Mouse (Mus musculus) spleen, adult 2 months (tissue): ENCODE data around the gene Smg1. TPM values are rescaled to one million over a fixed set of nuclear protein-coding genes. Genes with fewer than 3 reads are reported as not detected.

Experiments
- DNase-seq, 2 experiments: peaks; one replicate each; pipeline versions ENCODE4 v3.0.0 to v3.0.0-alpha.2; 2012 to 2021; ENCODE audit warnings: low spot score in 2 of 2, low read depth in 1 of 2
- H3K27ac ChIP-seq: fragments of 200-500 bp; 2 replicates; pipeline ENCODE4 v1.5.1; 2012; ENCODE audit warnings: low read length, inconsistent platforms; ENCODE audit not compliant: insufficient read depth
- H3K27me3 ChIP-seq: fragments of 200-500 bp; 2 replicates; pipeline ENCODE4 v1.6.1; 2012; ENCODE audit warnings: mild to moderate bottlenecking, moderate library complexity, low read length, inconsistent platforms; ENCODE audit not compliant: control insufficient read depth, insufficient read depth
- H3K36me3 ChIP-seq: fragments of 200-500 bp; 2 replicates; pipeline ENCODE4 v1.6.1; 2012; ENCODE audit warnings: mild to moderate bottlenecking, low read length, inconsistent platforms; ENCODE audit not compliant: control insufficient read depth, insufficient read depth
- H3K4me1 ChIP-seq: fragments of 200-500 bp; 2 replicates; pipeline ENCODE4 v1.6.1; 2011; ENCODE audit warnings: inconsistent platforms; ENCODE audit not compliant: control insufficient read depth, insufficient read depth, insufficient read length
- H3K4me3 ChIP-seq: fragments of 200-500 bp; 2 replicates; pipeline ENCODE4 v1.5.1; 2011; ENCODE audit warnings: mild to moderate bottlenecking, inconsistent platforms; ENCODE audit not compliant: insufficient read depth, insufficient read length; ENCODE audit errors: extremely low read depth
- CTCF ChIP-seq: fragments of 200-500 bp; IDR thresholded peaks from 2 replicates; pipeline ENCODE4 v1.5.1; 2011; ENCODE audit warnings: mild to moderate bottlenecking, inconsistent platforms; ENCODE audit not compliant: insufficient read depth, insufficient read length, insufficient replicate concordance; ENCODE audit errors: extremely low read depth
- POLR2A ChIP-seq: fragments of 200-500 bp; IDR thresholded peaks from 2 replicates; pipeline ENCODE4 v1.6.1; 2011; ENCODE audit warnings: low read depth, low read length, inconsistent platforms
- WGBS: fragments of 180-500 bp; shearing (Covaris S2); methylation state at CpG from one replicate; pipeline ENCODE4 v1.1.7; 2018; 5-methylcytosine and 5-hydroxymethylcytosine counted together
- polyA plus RNA-seq: library from polyadenylated mRNA; depleted of rRNA; stranded (reverse); fragments of >200 nt; gene quantifications from 2 replicates; pipeline ENCODE4 v1.2.3, GENCODE M21; 2012

Smg1 gene
- polyA plus RNA-seq, 1 experiment: 32.6 TPM

DNA sequence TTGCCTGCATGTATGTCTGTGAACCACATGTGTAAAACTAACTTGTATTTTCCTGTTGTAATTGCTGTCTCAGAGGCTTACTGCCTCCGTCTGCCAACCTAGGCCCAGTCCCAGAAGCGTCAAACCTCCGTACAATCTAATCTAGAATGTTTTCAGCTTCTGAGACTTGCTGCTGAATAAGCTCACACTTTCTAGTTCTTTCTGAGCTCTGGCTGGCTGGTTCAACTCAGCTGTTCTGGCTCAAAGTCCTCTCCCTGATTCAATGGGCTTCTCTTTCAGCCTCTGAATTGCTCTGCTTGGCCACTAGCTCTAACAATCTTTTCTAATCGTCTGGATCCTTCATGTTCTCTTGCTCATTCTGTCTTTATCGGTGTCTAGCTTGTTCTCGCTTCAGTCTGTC, 13.3 kb upstream of the Smg1 start:
- DNase-seq: no peak
- TF ChIP-seq POLR2A (no peak), CTCF (no peak)
- peaks cover 8% of the 10 kb centered on the region for H3K4me1 ChIP-seq
- H3K27me3 ChIP-seq: no peaks in the 10 kb centered on the region
- WGBS: 92% methylated on average over 6 of the region's 6 CpGs
- H3K27ac ChIP-seq: no peak overlapping the region
- no peak overlapping the region for H3K4me3 ChIP-seq
- no peaks in the 10 kb centered on the region for H3K36me3 ChIP-seq

- no peak for DNase-seq
- 53% methylated on average over 8 of the region's 8 CpGs for WGBS
- no peaks in the 10 kb centered on the region for H3K36me3 ChIP-seq
- TF ChIP-seq POLR2A (no peak), CTCF (no peak)
- H3K27me3 ChIP-seq: no peaks in the 10 kb centered on the region
- peaks cover 8% of the 10 kb centered on the region for H3K4me1 ChIP-seq
- no peak overlapping the region for H3K4me3 ChIP-seq
- no peak overlapping the region for H3K27ac ChIP-seq
These were observed 11.0 kb upstream of the Smg1 start for GRCm38 (mm10) chr7:118254460-118254859.

DNA sequence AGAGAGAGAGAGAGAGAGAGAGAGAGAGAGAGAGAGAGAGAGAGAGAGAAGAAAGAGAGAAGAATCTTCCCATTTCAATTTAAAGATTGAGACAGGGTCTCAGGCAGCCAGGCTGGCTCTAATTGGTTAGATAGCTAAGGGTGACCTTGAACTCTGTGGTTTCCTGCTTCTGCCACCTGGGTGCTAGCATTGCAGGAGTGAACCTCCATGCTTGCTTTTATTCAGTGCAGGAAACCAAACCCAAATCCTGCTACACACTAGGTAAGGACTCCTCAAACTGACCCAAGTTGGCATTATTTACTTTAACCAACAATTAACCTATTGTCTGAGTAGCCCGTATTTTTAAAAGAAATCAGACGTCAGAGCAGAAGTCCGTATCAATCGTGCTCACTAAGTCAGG, 10.5 kb upstream of the Smg1 start:
- H3K4me3 ChIP-seq: no peak overlapping the region
- H3K4me1 ChIP-seq: peaks cover 8% of the 10 kb centered on the region
- no peaks in the 10 kb centered on the region for H3K27me3 ChIP-seq
- TF ChIP-seq CTCF (no peak), POLR2A (no peak)
- no peaks in the 10 kb centered on the region for H3K36me3 ChIP-seq
- 37% methylated on average over 4 of the region's 4 CpGs for WGBS
- DNase-seq: no peak
- no peak overlapping the region for H3K27ac ChIP-seq

- no peak for DNase-seq
- 94% methylated on average over 3 of the region's 3 CpGs for WGBS
- no peak for TF ChIP-seq CTCF
- no peaks in the 10 kb centered on the region for H3K36me3 ChIP-seq
- H3K27me3 ChIP-seq: no peaks in the 10 kb centered on the region
- no peak overlapping the region for H3K4me3 ChIP-seq
- H3K4me1 ChIP-seq: peaks cover 8% of the 10 kb centered on the region
- H3K27ac ChIP-seq: no peak overlapping the region
These were observed 9.5 kb upstream of the Smg1 start for GRCm38 (mm10) chr7:118252979-118253378.

GRCm38 (mm10) chr7:118252349-118252748, 8.9 kb upstream of the Smg1 start:
- H3K36me3 ChIP-seq: no peaks in the 10 kb centered on the region
- H3K4me1 ChIP-seq: peaks cover 8% of the 10 kb centered on the region
- peak overlapping the region; percentile 42 for H3K27ac ChIP-seq
- H3K27me3 ChIP-seq: no peaks in the 10 kb centered on the region
- no peak for TF ChIP-seq CTCF
- TF ChIP-seq POLR2A: no peak
- H3K4me3 ChIP-seq: no peak overlapping the region
- no peak for DNase-seq
- WGBS: 38% methylated on average over 4 of the region's 4 CpGs

DNA sequence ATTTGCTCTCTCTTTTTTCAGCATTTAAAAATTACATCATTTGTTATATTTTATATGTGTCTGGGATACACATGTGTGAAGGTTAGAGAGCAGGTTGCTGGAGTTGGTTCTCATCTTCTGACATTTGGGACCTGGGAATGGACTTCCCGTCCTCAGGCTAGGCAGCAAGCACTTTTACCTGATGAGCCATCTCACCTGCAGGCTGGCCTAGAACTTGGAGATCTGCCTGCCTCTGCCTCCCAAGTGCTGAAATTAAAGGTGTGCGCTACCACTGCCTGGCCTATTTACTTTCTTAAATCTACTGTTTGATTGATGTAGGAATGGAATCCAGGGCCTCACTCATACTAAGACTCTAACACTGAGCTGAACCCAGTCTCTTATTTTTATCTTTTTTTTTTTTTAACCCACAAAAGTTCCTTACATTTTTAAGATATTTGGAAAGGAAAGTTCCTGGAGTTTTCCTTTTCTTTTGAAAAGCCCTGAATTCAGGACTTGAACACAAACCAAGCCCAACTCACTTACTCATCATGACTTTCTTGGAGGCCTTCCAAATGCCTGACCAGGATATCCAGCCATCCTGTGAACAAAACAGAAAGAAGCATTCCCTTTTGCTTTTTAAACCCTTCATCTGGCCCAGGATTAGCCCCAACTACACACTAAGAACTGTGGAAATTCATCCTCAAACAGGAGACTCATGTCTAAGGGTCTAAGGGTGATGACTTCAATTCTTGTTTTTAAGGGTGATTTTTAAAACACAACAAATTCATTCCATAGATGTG, 8.1 kb upstream of the Smg1 start:
- H3K27me3 ChIP-seq: no peaks in the 10 kb centered on the region
- TF ChIP-seq POLR2A (no peak), CTCF (no peak)
- H3K4me3 ChIP-seq: no peak overlapping the region
- no peak overlapping the region for H3K27ac ChIP-seq
- 96% methylated on average over 2 of the region's 2 CpGs for WGBS
- no peaks in the 10 kb centered on the region for H3K36me3 ChIP-seq
- peaks cover 8% of the 10 kb centered on the region for H3K4me1 ChIP-seq
- no peak for DNase-seq

DNA sequence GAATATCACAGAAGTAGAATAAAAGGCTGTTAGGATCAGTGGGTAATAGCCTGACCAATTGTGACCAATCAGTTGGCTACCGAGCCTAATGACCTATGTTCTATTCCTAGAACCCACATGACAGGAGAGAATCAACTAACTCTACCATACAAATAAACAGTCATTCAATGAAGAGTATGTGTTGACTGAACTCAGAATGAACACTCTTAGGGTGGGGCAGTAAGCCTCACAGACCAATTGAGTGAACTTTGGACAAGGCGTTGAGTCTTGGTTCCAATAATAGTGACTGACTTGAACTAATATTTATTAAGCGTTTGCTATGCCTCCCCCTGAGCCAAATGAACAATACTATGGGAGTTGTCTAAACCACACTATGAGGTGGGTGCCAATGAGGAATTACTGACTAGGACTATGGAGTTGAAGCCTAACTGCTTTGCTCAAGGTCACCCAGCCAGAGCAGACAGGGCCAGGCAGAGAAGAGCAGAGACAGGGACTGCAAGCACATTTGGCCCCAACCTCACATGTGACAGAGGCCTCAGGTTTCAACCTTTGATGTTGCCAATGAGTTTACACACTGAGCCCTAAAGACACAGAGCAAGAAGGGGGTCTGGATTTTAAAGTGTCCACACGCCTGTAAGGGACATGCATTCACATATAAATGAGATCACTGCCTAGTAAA, 7.2 kb upstream of the Smg1 start:
- no peak for TF ChIP-seq POLR2A
- TF ChIP-seq CTCF: no peak
- no peaks in the 10 kb centered on the region for H3K27me3 ChIP-seq
- H3K36me3 ChIP-seq: no peaks in the 10 kb centered on the region
- WGBS: 88% methylated on average over 4 of the region's 4 CpGs
- no peak overlapping the region for H3K27ac ChIP-seq
- no peak for DNase-seq
- no peak overlapping the region for H3K4me3 ChIP-seq
- H3K4me1 ChIP-seq: peaks cover 8% of the 10 kb centered on the region
